In the genomic region with DNA sequence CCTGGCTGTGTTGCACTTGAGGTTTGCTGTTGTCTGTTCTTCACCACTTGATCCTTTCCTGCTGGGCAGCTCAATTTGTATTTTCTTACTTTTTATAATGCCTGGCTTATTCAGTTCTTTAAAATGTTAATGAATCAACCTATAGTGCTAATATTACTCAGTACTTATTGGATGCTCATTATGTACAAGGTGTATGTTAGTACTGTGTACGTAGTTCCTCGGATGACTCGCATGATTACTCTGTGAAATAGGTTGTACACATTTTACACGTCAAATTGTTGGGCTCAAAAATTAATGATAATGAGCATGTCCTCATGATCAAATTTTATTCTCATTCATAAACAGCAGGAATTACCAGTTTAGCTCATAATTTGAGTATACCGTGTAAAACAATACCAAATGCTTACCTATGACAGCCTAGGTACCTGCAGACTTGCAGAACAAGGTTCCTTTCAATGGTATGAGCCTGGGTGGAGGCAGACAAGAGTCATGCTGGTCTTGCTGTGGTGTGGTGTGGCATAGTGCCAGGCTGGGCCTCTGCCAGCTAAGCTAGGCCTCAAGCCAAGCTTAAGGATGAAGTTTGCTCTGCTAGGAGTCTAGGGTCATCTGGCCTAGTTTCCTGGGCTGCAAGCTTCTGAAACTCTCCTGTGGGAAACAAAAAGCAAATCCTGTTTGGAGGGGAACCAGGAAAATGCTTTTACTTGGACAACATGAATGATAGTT, we compare ENCODE assay signal across 9 mouse cellular contexts. TPM values are rescaled to one million over a fixed set of nuclear protein-coding genes. Genes with fewer than 3 reads are reported as not detected.
DNase-seq lines count a peak whose midpoint lies in the region; ATAC-seq and TF ChIP-seq lines count a peak whose summit lies in the region.
"Had no signal": no experiment of that assay in that cellular context is flagged by ENCODE, and none has a peak within 500 bp of the region (broad histone marks: within the 10 kb centered on the region; RNA-seq: fewer than 3 reads in every experiment).

No protein-coding gene starts in this region.

- no peaks in the 10 kb centered on the region for H3K4me1 ChIP-seq in forebrain, embryonic 16.5 days (replicated peaks; ENCODE audit: control insufficient read depth, insufficient read depth, low read length)
- H3K4me1 ChIP-seq in forebrain, embryonic 15.5 days, result no peaks in the 10 kb centered on the region
- peaks cover 3% of the 10 kb centered on the region; the same call in 1 of the 2 replicates for H3K4me1 ChIP-seq in heart, embryonic 12.5 days (replicated peaks)
- no peaks in the 10 kb centered on the region for H3K4me1 ChIP-seq in thymus, adult 2 months (replicated peaks; ENCODE audit: control insufficient read depth, insufficient read depth, low read length)
- H3K4me1 ChIP-seq: embryonic facial prominence, embryonic 12.5 days had no signal

- H3K27ac ChIP-seq in forebrain, embryonic 16.5 days (ENCODE audit: low read length), result no peak overlapping the region
- no peak overlapping the region for H3K27ac ChIP-seq in forebrain, embryonic 15.5 days (replicated peaks)
- H3K27ac ChIP-seq in heart, embryonic 12.5 days (ENCODE audit: poor library complexity, severe bottlenecking), result no peak overlapping the region
- H3K27ac ChIP-seq in thymus, adult 2 months (ENCODE audit: control insufficient read depth, insufficient read depth, low read length), result no peak overlapping the region
- H3K27ac ChIP-seq: embryonic facial prominence, embryonic 12.5 days had no signal

- no peak overlapping the region for H3K4me2 ChIP-seq in forebrain, embryonic 16.5 days (ENCODE audit: low read length)
- no peak overlapping the region for H3K4me2 ChIP-seq in forebrain, embryonic 15.5 days (replicated peaks)
- no peak overlapping the region for H3K4me2 ChIP-seq in heart, embryonic 12.5 days
- H3K4me2 ChIP-seq: embryonic facial prominence, embryonic 12.5 days had no signal

- no peaks in the 10 kb centered on the region for H3K36me3 ChIP-seq in forebrain, embryonic 16.5 days (ENCODE audit: control insufficient read depth, insufficient read depth)
- H3K36me3 ChIP-seq in forebrain, embryonic 15.5 days, result no peaks in the 10 kb centered on the region
- 0 out of 2 replicates have a peak, but pooled peaks cover 4% of the 10 kb centered on the region for H3K36me3 ChIP-seq in heart, embryonic 12.5 days
- H3K36me3 ChIP-seq in thymus, adult 2 months (ENCODE audit: control insufficient read depth, insufficient read depth, low read length), result no peaks in the 10 kb centered on the region
- H3K36me3 ChIP-seq: embryonic facial prominence, embryonic 12.5 days had no signal

- TF ChIP-seq CTCF in thymus, adult 2 months (IDR thresholded peaks at IDR 0.05; ENCODE audit: borderline replicate concordance, control insufficient read depth, extremely low read depth, insufficient read depth, low read length, poor library complexity), result no peak

- no peak overlapping the region for H3K9ac ChIP-seq in forebrain, embryonic 16.5 days (replicated peaks; ENCODE audit: low read depth, low read length)
- no peak overlapping the region for H3K9ac ChIP-seq in forebrain, embryonic 15.5 days (replicated peaks)
- no peak overlapping the region for H3K9ac ChIP-seq in heart, embryonic 12.5 days
- H3K9ac ChIP-seq: embryonic facial prominence, embryonic 12.5 days had no signal

- no peaks in the 10 kb centered on the region for H3K27me3 ChIP-seq in forebrain, embryonic 16.5 days (replicated peaks; ENCODE audit: control insufficient read depth, insufficient read depth, low read length)
- no peaks in the 10 kb centered on the region for H3K27me3 ChIP-seq in forebrain, embryonic 15.5 days
- H3K27me3 ChIP-seq in heart, embryonic 12.5 days (replicated peaks), result no peaks in the 10 kb centered on the region
- no peaks in the 10 kb centered on the region for H3K27me3 ChIP-seq in thymus, adult 2 months (ENCODE audit: control insufficient read depth, insufficient read depth, low read length)
- H3K27me3 ChIP-seq: embryonic facial prominence, embryonic 12.5 days had no signal

- H3K4me3 ChIP-seq in forebrain, embryonic 16.5 days (replicated peaks; ENCODE audit: low read length), result no peak overlapping the region
- no peak overlapping the region for H3K4me3 ChIP-seq in forebrain, embryonic 15.5 days
- H3K4me3 ChIP-seq in heart, embryonic 12.5 days, result no peak overlapping the region
- H3K4me3 ChIP-seq in thymus, adult 2 months (ENCODE audit: control insufficient read depth, insufficient read depth, low read length), result no peak overlapping the region
- H3K4me3 ChIP-seq: embryonic facial prominence, embryonic 12.5 days had no signal

- peak; percentile 94 for DNase-seq in 416B (ENCODE audit: low read depth)
- DNase-seq in cerebellum, postnatal 10 days, result peak; percentile 90 to 94
- DNase-seq in layer of hippocampus, postnatal 14 days (ENCODE audit: low spot score in 2 of 2), result peak; percentile 46 to 66
- peak; percentile 79 for DNase-seq in ovary, postnatal 14 days (ENCODE audit: low spot score)
- no peak for DNase-seq in thymus, adult 2 months

- no peaks in the 10 kb centered on the region for H3K9me3 ChIP-seq in forebrain, embryonic 16.5 days (ENCODE audit: control insufficient read depth, low read length)
- H3K9me3 ChIP-seq in forebrain, embryonic 15.5 days, result no peaks in the 10 kb centered on the region
- no peaks in the 10 kb centered on the region for H3K9me3 ChIP-seq in heart, embryonic 12.5 days (replicated peaks)
- H3K9me3 ChIP-seq: embryonic facial prominence, embryonic 12.5 days had no signal

- no peak for TF ChIP-seq POLR2A in thymus, adult 2 months (IDR thresholded peaks at IDR 0.05; ENCODE audit: control insufficient read depth, extremely low read depth, insufficient read depth, low read length, poor library complexity)

- 84% methylated on average over 5 of the region's 5 CpGs for WGBS in forebrain, embryonic 16.5 days
- 85% methylated on average over 5 of the region's 5 CpGs for WGBS in forebrain, embryonic 15.5 days
- WGBS in heart, embryonic 12.5 days, result 95% methylated on average over 5 of the region's 5 CpGs
- 87% methylated on average over 5 of the region's 5 CpGs for WGBS in thymus, adult 2 months

- ATAC-seq in forebrain, embryonic 16.5 days, result peak; percentile 31
- no peak for ATAC-seq in forebrain, embryonic 15.5 days (replicated peaks)
- peak; percentile 45; the same call in 1 of the 2 replicates for ATAC-seq in heart, embryonic 12.5 days (ENCODE audit: insufficient number of reproducible peaks, low FRiP score)

RNA-seq across cellular contexts. Expression of gene Ell2, which starts 45.8 kb away (rescaled TPM):
- 1.5 and 1.6 TPM in 2 replicates for polyA plus RNA-seq in forebrain, embryonic 16.5 days (2015; fragmentation: Nextera tagmentation; extraction: Ambion mirVana)
- polyA plus RNA-seq in forebrain, embryonic 15.5 days (2015; fragmentation: Nextera tagmentation; extraction: Ambion mirVana), result 0.72 and 0.74 TPM in 2 replicates
- polyA plus RNA-seq in heart, embryonic 12.5 days (2016; fragmentation: Nextera tagmentation; extraction: Ambion mirVana), result 8.5 and 10.4 TPM in 2 replicates
- total RNA-seq in layer of hippocampus, postnatal 14 days (2021), result 10 to 100 TPM; 32.6 to 32.8 TPM
- polyA plus RNA-seq in thymus, adult 2 months (2012; rRNA removed), result 2.0 and 2.2 TPM in 2 replicates
